Mouse (Mus musculus) MEL (cell line): ENCODE measurements at regions not wholly inside any gene's neighbourhood (a gene's known extent, or its start where the extent isn't known, plus 50 kb on each side); places are given as distances from the start of the nearest gene placed in this dataset.

Experiments
- DNase-seq: peaks from one replicate; pipeline ENCODE4 v3.0.0; 2011; ENCODE audit warnings: low read depth, low spot score
- H3K27ac ChIP-seq: 2 replicates; pipeline ENCODE4 v1.5.1; 2012; ENCODE audit warnings: low read depth, mild to moderate bottlenecking, control low read depth, low read length, moderate library complexity; ENCODE audit not compliant: control insufficient read depth
- H3K27me3 ChIP-seq, 2 experiments: fragments of 150-350 bp in 1 of 2; sonication (generic) in 1 of 2; 2 replicates each; pipeline ENCODE4 v1.6.1; 2012; ENCODE audit warnings: low read length in 2 of 2, mild to moderate bottlenecking in 2 of 2, improper control_type of control experiment in 1 of 2, moderate library complexity in 1 of 2; ENCODE audit not compliant: insufficient read depth in 2 of 2, control insufficient read depth in 1 of 2
- H3K36me3 ChIP-seq, 2 experiments: 2 replicates each; pipeline ENCODE4 v1.6.1; 2012 to 2014; ENCODE audit warnings: low read length in 2 of 2, improper control_type of control experiment in 1 of 2, inconsistent platforms in 1 of 2, mild to moderate bottlenecking in 1 of 2; ENCODE audit not compliant: insufficient read depth in 2 of 2, control insufficient read depth in 1 of 2
- H3K4me1 ChIP-seq, 2 experiments: fragments of 150-350 bp in 1 of 2; sonication (generic) in 1 of 2; 2 replicates each; pipeline ENCODE4 v1.6.1; 2012; ENCODE audit warnings: low read length in 2 of 2, improper control_type of control experiment in 1 of 2, mild to moderate bottlenecking in 1 of 2; ENCODE audit not compliant: insufficient read depth in 2 of 2, control insufficient read depth in 1 of 2
- H3K4me3 ChIP-seq, 2 experiments: fragments of 150-350 bp in 1 of 2; sonication (generic) in 1 of 2; 2 replicates each; pipeline ENCODE4 v1.5.1; 2012; ENCODE audit warnings: low read depth in 2 of 2, low read length in 2 of 2, mild to moderate bottlenecking in 2 of 2, moderate library complexity in 2 of 2, control low read depth in 1 of 2, improper control_type of control experiment in 1 of 2; ENCODE audit not compliant: control insufficient read depth in 1 of 2, insufficient read depth in 1 of 2
- H3K79me2 ChIP-seq: 2 replicates; pipeline ENCODE4 v1.6.1; 2012; ENCODE audit warnings: mild to moderate bottlenecking, low read length, moderate library complexity; ENCODE audit not compliant: control insufficient read depth, poor library complexity, insufficient read depth
- H3K9ac ChIP-seq: 2 replicates; pipeline ENCODE4 v1.6.1; 2012; ENCODE audit warnings: low read depth, mild to moderate bottlenecking, control low read depth, low read length, moderate library complexity; ENCODE audit not compliant: control insufficient read depth, poor library complexity, severe bottlenecking
- H3K9me3 ChIP-seq: fragments of 150-350 bp; sonication (generic); replicated peaks from 2 replicates; pipeline ENCODE4 v1.6.1; 2012; ENCODE audit warnings: mild to moderate bottlenecking, low read length, improper control_type of control experiment, moderate library complexity; ENCODE audit not compliant: insufficient read depth
- BHLHE40 ChIP-seq: IDR thresholded peaks from 2 replicates; pipeline ENCODE4 v1.6.1; 2012; ENCODE audit warnings: low read depth, mild to moderate bottlenecking, inconsistent platforms, low read length, improper control_type of control experiment, borderline replicate concordance
- CHD1 ChIP-seq: IDR thresholded peaks from 2 replicates; pipeline ENCODE4 v1.6.1; 2012; ENCODE audit warnings: low read depth, mild to moderate bottlenecking, inconsistent platforms, low read length, improper control_type of control experiment
- CHD2 ChIP-seq: IDR thresholded peaks from 2 replicates; pipeline ENCODE4 v1.6.1; 2011; ENCODE audit warnings: low read length, improper control_type of control experiment
- ELF1 ChIP-seq: IDR thresholded peaks from 2 replicates; pipeline ENCODE4 v1.6.1; 2014; ENCODE audit warnings: low read depth, mild to moderate bottlenecking, inconsistent platforms, low read length, improper control_type of control experiment, moderate library complexity
- JUND ChIP-seq: IDR thresholded peaks from 2 replicates; pipeline ENCODE4 v1.6.1; 2011; ENCODE audit warnings: low read depth, mild to moderate bottlenecking, improper control_type of control experiment, low read length
- KAT2A ChIP-seq: conservative IDR thresholded peaks from 2 replicates; pipeline ENCODE4 v1.6.1; 2012; ENCODE audit warnings: low read depth, low read length, improper control_type of control experiment, inconsistent platforms
- NRF1 ChIP-seq: IDR thresholded peaks from 2 replicates; pipeline ENCODE4 v1.6.1; 2014; ENCODE audit warnings: low read depth, mild to moderate bottlenecking, inconsistent platforms, low read length, improper control_type of control experiment, moderate library complexity; ENCODE audit not compliant: poor library complexity, insufficient read depth, severe bottlenecking
- SMC3 ChIP-seq: IDR thresholded peaks from 2 replicates; pipeline ENCODE4 v1.6.1; 2011; ENCODE audit warnings: low read depth, low read length, improper control_type of control experiment
- TBP ChIP-seq: IDR thresholded peaks from 2 replicates; pipeline ENCODE4 v1.8.0; 2011; ENCODE audit warnings: low read depth, low read length, improper control_type of control experiment
- TCF12 ChIP-seq: IDR thresholded peaks from 2 replicates; pipeline ENCODE4 v1.6.1; 2014; ENCODE audit warnings: low read depth, mild to moderate bottlenecking, inconsistent platforms, low read length, improper control_type of control experiment, moderate library complexity
- USF2 ChIP-seq, 2 experiments: IDR thresholded peaks; 2 replicates each; pipeline ENCODE4 v1.6.1; 2011 to 2012; ENCODE audit warnings: improper control_type of control experiment in 2 of 2, low read length in 2 of 2, borderline replicate concordance in 1 of 2, inconsistent platforms in 1 of 2, low read depth in 1 of 2, mild to moderate bottlenecking in 1 of 2; ENCODE audit not compliant: insufficient read depth in 1 of 2
- ZC3H11A ChIP-seq: IDR thresholded peaks from 2 replicates; pipeline ENCODE4 v1.6.1; 2012; ENCODE audit warnings: low read depth, mild to moderate bottlenecking, inconsistent platforms, low read length, improper control_type of control experiment
- ZMIZ1 ChIP-seq: IDR thresholded peaks from 2 replicates; pipeline ENCODE4 v1.6.1; 2012; ENCODE audit warnings: low read depth, mild to moderate bottlenecking, inconsistent platforms, low read length, improper control_type of control experiment, moderate library complexity
- ZNF384 ChIP-seq: IDR thresholded peaks from 2 replicates; pipeline ENCODE4 v1.6.1; 2012; ENCODE audit warnings: low read depth, mild to moderate bottlenecking, inconsistent platforms, low read length, improper control_type of control experiment

DNA sequence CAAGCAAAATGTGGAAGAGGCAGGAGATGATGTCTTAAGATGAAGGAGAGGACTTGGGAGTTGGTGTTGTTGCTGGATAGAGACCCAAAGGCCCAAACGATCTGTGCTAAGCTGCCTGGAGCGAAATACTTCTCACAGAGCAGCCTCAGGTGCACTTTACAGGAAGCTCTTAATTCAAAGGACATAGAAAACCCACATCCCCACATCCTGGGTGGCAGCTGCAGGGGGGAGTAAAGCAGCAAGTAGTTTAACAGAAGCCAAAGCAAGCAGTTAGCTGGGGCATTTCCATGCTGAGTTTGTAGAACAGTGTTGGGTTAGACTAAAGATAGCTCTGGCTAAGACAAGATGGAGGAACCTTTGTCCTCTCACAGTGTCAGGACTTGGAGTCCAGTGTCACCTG, 268.5 kb upstream of the Gadl1 start:
- Histone ChIP-seq H3K9me3 (no peaks in the 10 kb centered on the region), H3K4me1 (no peaks in the 10 kb centered on the region), H3K79me2 (no peaks in the 10 kb centered on the region), H3K9ac (no peak overlapping the region), H3K27ac (no peak overlapping the region), H3K27me3 (no peaks in the 10 kb centered on the region), H3K36me3 (no peaks in the 10 kb centered on the region), H3K4me3 (no peak overlapping the region)
- no peak for DNase-seq
- no peak for TF ChIP-seq ZMIZ1

DNA sequence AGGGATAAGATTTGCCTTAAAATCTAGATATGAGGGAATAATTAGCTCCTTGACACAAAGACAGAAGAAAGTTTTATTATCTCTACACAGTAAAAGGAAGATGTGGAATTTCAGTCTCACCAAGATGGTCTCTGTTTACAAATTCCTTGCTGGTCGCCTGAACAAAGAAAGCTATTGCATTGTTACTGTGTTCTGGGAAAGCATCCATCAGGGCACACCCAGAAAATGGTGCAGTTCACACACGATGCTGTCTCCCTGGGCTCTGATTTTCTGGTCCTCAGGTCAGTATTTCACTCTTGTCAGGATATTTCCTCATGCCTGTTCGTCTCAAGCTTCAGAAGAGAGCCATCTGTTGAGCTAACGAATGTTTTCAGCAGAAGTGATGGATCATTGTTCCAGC, 267.2 kb upstream of the Gadl1 start:
- Histone ChIP-seq H3K36me3 (no peaks in the 10 kb centered on the region), H3K79me2 (no peaks in the 10 kb centered on the region), H3K27ac (no peak overlapping the region), H3K9me3 (no peaks in the 10 kb centered on the region), H3K27me3 (no peaks in the 10 kb centered on the region), H3K4me1 (no peaks in the 10 kb centered on the region), H3K4me3 (no peak overlapping the region), H3K9ac (no peak overlapping the region)
- TF ChIP-seq KAT2A, result no peak
- no peak for TF ChIP-seq ZMIZ1
- no peak for TF ChIP-seq NRF1
- no peak for TF ChIP-seq SMC3
- no peak for TF ChIP-seq TCF12
- TF ChIP-seq USF2 (IDR thresholded peaks at IDR 0.05; ENCODE audit: borderline replicate concordance in 1 of 2, insufficient read depth in 1 of 2, low read depth in 1 of 2, low read length in 2 of 2), result no peak
- TF ChIP-seq ZNF384, result no peak
- no peak for DNase-seq

DNA sequence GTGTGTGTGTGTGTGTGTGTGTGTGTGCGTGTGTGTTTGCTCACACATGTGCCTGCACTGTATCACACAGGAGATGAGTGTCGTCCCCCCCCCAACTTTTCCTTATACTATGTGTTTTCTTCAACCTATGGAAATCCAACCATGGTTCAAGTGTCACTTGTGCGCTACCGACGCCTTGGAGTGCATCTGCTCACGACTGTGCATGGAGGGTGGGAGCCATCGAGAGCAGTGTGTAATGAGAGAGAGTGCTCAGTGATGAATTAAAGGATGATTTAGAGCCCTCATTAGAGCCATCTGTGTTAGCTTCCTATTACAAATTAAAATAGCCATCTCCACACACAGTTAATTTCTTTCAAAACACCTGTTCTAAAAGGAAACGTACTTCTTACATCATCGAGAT, 264.3 kb upstream of the Gadl1 start:
- Histone ChIP-seq H3K27ac (no peak overlapping the region), H3K36me3 (no peaks in the 10 kb centered on the region), H3K79me2 (no peaks in the 10 kb centered on the region), H3K4me3 (no peak overlapping the region), H3K9ac (no peak overlapping the region), H3K27me3 (no peaks in the 10 kb centered on the region), H3K9me3 (no peaks in the 10 kb centered on the region), H3K4me1 (no peaks in the 10 kb centered on the region)
- no peak for TF ChIP-seq JUND
- TF ChIP-seq ZNF384, result no peak
- TF ChIP-seq ELF1, result no peak
- TF ChIP-seq CHD2, result no peak
- no peak for TF ChIP-seq SMC3
- no peak for TF ChIP-seq TBP
- no peak for TF ChIP-seq CHD1
- TF ChIP-seq ZMIZ1, result no peak
- no peak for TF ChIP-seq BHLHE40
- no peak for TF ChIP-seq ZC3H11A
- no peak for DNase-seq
